Mouse (Mus musculus) left cerebral cortex, adult 11 months (tissue): ENCODE results near the gene Olfr203.
"Not testable (repeated sequence)": the region's sequence is repeated elsewhere in the genome, so short reads cannot be mapped to it uniquely, and the experiment has no call there.

Experiments
- DNase-seq: peaks from one replicate; pipeline ENCODE4 v3.0.0; 2022; ENCODE audit warnings: low spot score

Olfr203 gene

GRCm38 (mm10) chr16:59298581-59298980, at the start of gene Olfr203:
Gene Olfr203, plus strand, starts transcription at chr16:59298881.
- DNase-seq = no peak

GRCm38 (mm10) chr16:59249684-59250083, 49.0 kb upstream of the Olfr203 start:
- DNase-seq = no peak

GRCm38 (mm10) chr16:59269097-59269496, 29.6 kb upstream of the Olfr203 start:
- DNase-seq = not testable (repeated sequence)

GRCm38 (mm10) chr16:59272532-59272931, 26.1 kb upstream of the Olfr203 start, which contains the start of gene Olfr201:
Gene Olfr201, minus strand, starts transcription at chr16:59272632.
- not testable (repeated sequence) for DNase-seq

DNA sequence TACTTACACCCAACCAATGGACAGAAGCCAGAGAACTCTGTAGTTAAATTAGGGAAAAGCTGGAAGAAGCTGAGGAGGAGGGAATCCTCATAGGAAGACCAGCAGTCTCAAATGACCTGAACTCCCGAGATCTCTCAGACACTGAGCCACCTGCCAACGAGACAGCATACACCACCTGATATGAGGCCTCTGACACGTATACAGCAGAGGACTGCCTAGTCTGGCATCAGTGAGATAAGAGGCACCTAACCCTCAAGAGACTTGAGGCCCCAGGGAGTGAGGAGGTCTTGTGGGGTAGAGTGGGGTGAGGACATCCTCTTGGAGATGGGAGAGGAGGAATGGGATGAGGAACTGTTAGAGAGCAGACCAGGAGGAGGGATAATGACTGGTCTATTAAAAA, 18.1 kb upstream of the Olfr203 start:
- DNase-seq = no peak

GRCm38 (mm10) chr16:59283476-59283875, 15.2 kb upstream of the Olfr203 start:
- DNase-seq = no peak

DNA sequence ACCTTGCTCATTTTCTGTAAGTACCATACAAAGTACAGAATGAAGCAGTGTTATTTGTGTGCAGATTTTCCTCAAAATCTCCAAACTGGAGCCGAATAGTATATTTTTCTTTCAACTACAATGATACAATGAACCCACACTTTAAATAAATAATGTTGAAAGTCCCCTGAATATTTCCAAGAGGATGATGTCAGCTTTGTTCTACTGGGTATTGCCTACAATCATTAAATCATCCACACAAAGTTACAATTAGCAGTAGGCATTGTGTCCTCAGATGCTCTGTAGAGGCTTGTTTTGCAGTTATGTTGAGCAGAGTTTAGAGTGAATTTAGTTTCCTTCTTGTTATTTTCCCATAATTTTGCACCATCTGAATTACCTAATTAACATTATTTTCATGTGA, 12.0 kb upstream of the Olfr203 start, which contains the start of gene Olfr202:
Olfr202 (minus strand) TSS at position 101 of the 400 bp plus-strand sequence.
- DNase-seq = no peak

- not testable (repeated sequence) for DNase-seq
These were observed 11.1 kb upstream of the Olfr203 start for GRCm38 (mm10) chr16:59287576-59287975.

- DNase-seq = no peak
These were observed 19.5 kb downstream of the Olfr203 start, which contains the start of gene Olfr204 for GRCm38 (mm10) chr16:59318148-59318547. Gene Olfr204, minus strand, starts transcription at chr16:59318248.

DNA sequence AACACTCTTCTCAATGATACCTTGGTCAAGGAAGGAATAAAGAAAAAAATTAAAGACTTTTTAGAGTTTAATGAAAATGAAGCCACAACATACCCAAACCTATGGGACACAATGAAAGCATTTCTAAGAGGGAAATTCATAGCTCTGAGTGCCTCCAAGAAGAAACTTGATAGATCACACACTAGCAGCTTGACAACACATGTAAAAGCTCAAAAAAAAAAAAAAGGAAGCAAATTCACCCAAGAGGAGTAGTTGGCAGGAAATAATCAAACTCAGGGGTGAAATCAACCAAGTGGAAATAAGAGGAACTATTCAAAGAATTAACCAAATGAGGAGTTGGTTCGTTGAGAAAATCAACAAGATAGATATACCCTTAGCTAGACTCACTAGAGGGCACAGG, 24.6 kb downstream of the Olfr203 start:
- not testable (repeated sequence) for DNase-seq

DNA sequence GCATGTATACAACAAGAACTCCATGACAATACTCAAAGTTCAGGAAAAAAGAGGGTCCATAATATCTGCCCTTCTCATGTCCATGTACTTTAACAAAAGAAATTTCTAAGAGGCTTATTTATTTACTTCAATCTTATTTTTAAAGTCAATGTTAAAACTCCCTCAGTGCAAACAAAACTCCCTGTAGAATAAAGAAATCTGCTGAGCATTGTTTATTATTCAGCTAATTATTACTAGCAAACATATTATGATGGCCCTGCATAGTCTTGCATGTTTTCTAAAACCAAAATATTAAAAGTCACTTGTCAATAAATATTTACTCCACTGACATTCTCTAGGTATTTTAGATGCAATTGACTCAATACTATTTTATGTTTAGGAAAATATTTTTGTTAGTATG, 32.4 kb downstream of the Olfr203 start, which contains the start of gene Olfr205:
Olfr205 (minus strand) TSS at position 101 of the 400 bp plus-strand sequence.
- no peak for DNase-seq

DNA sequence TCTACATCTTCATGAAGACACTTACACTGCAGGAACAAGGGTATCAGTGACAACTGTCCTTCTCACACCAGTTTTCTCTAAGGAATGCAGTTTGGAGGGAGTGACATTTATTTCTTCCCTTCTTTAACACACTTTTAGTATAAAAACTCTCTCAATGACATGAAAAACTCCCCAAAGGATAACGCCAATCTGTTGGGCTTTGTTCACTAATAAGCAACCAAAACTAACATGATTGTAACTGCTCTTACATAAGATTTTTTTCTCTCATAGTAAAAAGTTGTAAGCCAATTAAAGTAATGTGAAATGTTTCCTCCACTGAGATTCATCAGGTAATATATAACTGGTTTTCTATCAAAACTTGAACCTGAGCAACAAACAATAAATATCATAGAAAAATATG, 50.5 kb downstream of the Olfr203 start, which contains the start of gene Olfr206:
Olfr206 (minus strand) TSS at position 101 of the 400 bp plus-strand sequence.
- no peak for DNase-seq
